Mouse (Mus musculus): ENCODE measurements around the gene Tmem262.

Gene Tmem262

DNA sequence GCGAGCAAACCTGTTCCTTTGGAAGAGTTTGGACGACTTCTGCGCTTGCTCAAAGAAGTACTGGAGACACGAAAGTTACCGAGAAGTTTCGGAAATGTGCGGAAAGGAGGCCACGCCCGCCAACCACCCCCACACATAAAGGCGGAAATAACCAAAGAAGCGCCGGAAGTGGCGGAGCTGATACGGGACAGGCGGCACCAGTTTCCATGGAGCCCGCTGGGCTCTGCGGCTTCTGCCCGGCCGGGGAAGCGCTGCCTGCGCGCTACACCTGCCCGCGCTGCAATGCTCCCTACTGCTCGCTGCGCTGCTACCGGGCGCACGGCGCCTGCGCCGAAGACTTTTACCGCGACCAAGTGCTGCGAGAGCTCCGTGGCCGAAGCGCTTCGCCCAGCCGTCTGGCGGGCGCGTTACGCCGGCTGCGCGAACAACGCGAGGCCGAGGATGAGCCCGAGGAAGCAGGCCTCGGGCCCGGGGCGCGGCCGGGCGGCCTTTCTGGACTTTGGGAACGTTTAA is 18.8 kb upstream of the Tmem262 start, which contains the start of gene Znhit2:
Gene Znhit2, plus strand, starts transcription at position 172 of the 513 bp plus-strand sequence.
- in situ Hi-C loops (cut with MboI, MseI), result no loop called here

DNA sequence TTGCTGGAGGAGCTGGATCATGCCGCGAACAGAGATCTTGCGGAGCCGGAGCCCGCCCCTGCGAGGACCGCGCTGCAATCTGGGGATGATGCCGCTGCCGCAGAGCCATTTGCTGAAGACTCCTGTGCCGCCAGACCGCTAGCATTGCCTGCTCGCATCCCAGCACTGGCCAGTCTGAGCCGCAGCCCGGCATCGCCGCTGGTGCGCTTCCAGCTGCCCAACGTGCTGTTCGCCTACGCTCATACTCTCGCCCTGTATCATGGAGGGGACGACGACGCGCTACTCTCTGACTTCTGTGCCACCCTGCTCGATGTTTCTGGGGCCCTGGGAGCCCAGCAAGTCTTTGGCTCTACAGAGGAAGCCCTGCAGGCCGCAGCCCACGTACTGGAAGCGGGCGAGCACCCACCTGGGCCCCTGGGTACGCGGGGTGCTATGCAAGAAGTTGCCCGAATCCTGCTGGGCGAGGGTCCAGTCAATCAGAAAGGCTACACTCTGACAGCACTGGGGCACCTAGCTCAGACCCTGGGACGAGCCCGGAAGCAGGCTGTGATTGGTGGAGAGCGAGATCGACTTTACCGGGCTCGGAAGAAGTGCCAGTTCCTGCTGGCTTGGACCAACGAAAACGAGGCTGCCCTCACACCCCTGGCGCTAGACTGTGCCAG is 18.1 kb upstream of the Tmem262 start:
- in situ Hi-C loops (cut with MboI, MseI), result no loop called here

DNA sequence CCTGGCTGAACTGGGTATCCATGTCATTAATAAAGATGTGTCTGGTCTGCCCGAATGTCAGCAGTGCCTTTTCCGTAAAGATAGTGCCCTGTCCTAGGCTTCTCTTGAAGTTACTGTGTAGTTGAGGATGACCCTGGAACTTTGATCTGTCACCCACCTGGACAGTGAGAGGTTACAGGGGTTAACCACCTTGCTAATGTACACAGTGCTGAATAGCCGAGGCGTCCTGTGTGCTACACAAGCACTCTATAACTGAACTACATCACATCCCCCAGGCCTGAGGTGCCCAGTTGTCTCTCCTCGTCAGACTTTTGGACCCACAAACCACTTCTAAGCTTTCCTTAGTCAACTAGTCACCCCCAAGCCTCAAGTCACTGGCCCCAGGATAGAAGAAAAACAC is 17.4 kb upstream of the Tmem262 start:
- in situ Hi-C loops (cut with MboI, MseI), result no loop called here

DNA sequence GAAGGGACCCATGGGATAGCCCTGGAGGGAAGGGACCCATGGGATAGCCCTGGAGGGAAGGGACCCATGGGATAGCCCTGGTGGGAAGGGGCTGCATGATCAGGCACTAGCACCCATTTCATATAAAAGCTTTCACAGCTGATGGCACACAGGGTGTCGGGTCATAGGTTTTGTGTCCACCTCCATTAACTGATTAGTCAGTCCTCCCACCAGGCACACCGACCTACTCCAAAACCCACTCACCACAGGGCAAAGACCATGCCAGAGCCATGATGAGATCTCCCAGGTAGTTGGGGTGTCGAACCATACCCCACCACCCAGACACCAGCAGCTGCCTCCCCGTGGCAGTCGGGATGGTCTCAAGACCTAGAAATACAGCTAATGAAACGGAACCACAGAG is 16.8 kb upstream of the Tmem262 start:
- in situ Hi-C loops (cut with MboI, MseI), result no loop called here

DNA sequence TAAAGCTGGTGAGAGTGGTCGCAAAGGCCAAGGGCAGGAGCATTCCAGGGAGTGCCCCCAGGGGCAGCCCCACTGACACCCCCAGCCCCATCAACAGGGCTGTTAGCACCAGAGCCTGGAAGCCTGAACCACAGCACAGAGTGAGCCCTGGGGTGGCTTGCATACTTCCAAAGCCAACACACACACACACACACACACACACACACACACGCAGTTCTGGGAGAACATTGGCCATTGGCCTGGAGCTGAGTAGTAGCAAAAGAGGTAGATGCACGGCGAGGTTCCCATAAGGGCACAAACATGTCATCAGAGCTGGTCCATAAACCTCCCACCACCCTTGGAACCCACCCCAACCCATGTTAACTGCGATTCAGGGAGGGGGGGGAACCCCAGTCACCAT is 13.3 kb upstream of the Tmem262 start:
- in situ Hi-C loops (cut with MboI, MseI), result loop anchor here (5.0 kb wide), 1 partner anchor 104 kb away; the partner anchor contains the start of gene Pola2

DNA sequence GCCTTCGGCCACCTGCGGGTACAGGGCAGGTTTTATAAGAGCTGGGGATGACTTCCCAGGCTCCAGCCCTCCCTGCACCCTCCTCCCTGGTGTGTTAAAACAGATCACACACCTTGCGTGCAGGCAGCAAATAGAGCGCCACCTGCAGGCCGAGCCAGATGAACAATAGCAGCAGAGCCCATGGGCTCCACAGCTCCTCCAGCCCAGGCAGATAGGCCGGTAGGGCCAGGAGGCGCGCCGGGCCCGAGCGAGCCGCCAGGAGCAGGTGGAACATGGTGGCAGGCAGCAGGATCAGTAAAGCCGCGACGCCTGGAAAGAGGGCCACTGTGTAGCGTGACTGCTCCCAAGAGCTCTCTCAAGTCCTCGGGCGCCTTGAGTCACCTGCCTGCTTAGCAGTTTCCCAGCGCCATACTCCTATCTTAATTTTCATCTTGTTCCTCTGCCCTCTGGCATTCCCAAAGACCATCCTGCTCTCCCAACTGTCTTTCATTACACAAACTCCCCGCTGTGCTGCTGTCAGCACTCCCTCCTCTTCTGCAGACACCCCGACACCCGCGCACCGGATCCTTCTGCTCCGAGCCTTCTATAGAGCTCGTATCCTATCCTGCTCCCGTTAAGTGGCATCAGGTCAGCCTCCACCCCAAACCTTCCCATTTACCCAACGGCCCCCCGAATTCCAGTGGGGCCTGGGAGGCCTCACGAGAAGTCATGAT is 12.7 kb upstream of the Tmem262 start:
- in situ Hi-C loops (cut with MboI, MseI), result loop anchor here (5.0 kb wide), 1 partner anchor 105 kb away; the partner anchor contains the start of gene Pola2

DNA sequence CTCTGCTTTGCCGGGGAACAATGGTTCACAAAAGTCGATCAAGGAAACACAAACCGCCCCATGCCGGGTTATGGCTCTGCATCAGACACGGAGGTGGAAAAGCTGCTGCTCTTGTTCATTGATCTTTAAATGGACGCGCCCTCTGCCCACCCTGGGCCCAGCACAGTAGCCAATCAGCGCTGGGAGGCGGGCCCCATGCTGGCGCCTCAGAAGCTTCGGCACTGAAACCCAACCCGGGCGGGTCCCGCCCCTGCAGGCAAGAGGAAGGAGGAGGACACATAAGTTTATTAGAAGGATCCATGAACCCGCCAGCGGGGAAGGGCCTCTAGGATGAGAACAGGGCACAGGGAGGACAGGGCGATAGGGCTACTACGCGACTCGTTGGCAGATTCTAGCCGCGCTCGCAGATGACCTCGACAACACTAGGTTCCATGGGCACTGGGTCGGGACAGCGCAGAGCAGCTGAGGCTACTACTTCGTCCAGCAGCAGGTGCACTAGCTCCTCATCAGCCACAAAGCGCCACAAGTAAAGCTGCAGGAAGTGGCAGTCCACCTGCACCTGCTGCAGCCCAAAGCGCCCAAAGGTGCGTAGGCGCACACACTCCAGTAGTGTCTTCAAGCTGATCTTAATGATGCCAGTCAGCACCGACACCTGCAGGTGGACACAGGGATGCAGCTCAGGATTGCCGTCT is 12.0 kb upstream of the Tmem262 start, which contains the start of gene Tm7sf2:
Gene Tm7sf2, minus strand, starts transcription at position 650 of the 692 bp plus-strand sequence.
- in situ Hi-C loops (cut with MboI, MseI), result loop anchor here (5.0 kb wide), 1 partner anchor 106 kb away; the partner anchor contains the start of gene Pola2

DNA sequence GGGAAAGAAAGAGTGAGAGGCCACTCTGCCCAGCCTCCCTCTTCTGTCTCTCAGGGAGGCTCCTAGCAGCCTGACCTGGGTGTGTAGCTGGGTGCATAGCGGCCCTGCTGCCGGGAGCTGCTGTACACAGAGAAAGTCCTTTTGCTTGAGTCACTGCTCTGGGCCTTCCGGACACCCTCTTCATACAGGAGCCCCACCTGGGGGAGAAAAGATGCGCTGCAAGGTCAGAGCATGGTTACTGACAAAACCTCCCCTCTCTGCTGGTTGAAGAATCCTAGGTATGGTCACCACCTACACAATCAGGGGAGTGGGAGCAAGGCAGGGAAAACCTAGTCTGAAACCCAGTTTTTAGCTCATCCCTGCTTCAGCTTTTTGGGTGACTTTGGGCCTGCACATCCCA is 10.9 kb upstream of the Tmem262 start:
- in situ Hi-C loops (cut with MboI, MseI), result loop anchor here (5.0 kb wide), 1 partner anchor 107 kb away; the partner anchor contains the start of gene Pola2

DNA sequence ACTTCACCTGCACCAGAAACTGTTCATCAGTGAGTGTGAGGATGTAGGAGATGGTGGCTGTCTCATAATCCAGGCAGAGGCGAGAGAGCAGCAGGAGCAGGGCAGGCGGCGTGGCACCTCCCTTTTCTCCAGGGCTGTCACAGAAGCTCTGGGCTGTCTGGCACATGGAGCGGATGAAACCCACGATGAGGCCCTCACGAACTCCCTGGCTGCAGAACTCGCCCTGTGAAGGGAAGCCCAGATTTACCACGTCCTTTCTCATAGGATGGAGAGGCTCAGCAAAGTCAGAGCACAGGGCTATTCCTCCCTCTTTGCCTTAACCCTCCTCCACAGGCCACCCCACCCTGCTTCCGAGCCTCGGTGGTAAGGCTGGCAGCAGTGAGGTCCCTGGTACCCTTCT is 10.0 kb upstream of the Tmem262 start:
- in situ Hi-C loops (cut with MboI, MseI), result loop anchor here (5.0 to 10.0 kb wide), 2 partner anchors 108 to 905 kb away; partner anchors contain the start of genes Plcb3, Pola2 and Ppp1r14b

DNA sequence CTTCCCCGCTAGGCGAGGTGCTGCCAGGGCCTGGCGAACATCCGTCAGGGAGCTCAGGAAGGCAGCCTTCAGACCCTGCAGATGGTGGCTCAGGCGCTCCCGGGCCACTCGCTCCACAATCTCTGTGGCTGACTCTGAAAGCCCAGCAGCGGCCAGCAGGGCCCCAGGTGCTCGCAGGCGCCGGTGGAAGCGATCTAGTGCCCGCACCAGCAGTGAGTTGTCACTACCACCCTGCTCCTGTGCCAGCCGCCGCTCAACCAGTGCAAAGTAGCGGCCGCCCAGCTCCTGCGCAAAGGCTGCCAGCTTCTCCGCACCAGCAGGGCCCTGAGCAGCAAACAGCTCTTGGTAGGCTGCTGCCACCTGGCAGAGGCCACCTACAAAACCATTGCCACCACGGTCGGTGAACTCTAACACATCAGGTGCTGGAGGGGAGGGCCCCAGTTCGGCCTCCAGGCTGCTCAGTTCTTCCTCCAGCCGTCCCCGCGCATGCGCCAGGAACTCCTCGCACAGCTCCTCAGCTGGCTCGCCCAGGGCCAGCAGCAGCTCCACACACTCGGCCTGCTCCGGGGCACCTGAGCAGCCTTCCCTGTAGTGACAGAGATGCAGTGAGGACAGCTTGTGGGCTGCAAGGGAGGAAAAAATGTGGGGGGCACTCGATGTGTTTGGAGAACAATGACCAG is 9.1 kb upstream of the Tmem262 start:
- in situ Hi-C loops (cut with MboI, MseI), result loop anchor here (10.0 kb wide), 1 partner anchor 904 kb away; the partner anchor contains the start of genes Plcb3 and Ppp1r14b

DNA sequence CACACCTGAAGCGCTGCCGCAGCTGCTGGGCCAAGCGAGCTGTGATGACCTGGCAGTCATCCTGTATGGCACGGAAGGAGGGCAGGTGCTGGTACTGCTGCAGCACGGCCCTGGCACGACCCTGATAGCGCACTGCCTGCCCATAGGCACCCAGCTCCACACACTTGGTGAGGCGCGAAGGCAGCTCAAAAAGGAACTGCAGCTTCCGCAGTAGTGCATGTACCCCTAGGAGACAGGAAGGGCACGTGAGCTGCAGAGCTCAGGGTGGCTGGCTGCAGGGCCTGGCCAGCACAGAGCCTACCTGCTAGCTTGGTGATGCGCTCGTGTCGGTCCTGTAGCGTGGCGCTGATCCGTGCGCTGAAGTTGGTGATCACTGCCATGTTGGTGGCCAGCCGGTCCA is 8.6 kb upstream of the Tmem262 start:
- in situ Hi-C loops (cut with MboI, MseI), result loop anchor here (10.0 kb wide), 1 partner anchor 904 kb away; the partner anchor contains the start of genes Plcb3 and Ppp1r14b

DNA sequence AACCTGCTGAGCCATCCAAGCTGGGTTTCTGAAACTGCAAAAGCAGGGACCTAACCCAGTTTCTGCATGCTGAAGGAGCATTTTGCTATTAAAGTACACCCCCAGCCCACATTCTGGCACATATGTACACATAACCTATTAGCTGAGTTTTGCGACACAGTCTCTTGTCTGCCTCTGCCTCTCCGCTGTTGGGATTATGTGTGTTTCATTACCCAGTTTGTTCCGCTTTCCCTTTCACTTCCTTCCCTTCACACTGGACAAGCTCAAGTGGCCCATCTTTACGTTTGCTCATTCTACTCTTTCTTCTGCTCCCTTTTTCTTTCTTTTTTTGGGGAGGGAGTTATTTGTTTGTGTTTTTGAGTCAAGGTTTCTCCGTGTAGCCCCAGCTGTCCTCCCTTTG is 5.9 kb upstream of the Tmem262 start:
- in situ Hi-C loops (cut with MboI, MseI), result loop anchor here (10.0 kb wide), 1 partner anchor 901 kb away; the partner anchor contains the start of genes Plcb3 and Ppp1r14b

DNA sequence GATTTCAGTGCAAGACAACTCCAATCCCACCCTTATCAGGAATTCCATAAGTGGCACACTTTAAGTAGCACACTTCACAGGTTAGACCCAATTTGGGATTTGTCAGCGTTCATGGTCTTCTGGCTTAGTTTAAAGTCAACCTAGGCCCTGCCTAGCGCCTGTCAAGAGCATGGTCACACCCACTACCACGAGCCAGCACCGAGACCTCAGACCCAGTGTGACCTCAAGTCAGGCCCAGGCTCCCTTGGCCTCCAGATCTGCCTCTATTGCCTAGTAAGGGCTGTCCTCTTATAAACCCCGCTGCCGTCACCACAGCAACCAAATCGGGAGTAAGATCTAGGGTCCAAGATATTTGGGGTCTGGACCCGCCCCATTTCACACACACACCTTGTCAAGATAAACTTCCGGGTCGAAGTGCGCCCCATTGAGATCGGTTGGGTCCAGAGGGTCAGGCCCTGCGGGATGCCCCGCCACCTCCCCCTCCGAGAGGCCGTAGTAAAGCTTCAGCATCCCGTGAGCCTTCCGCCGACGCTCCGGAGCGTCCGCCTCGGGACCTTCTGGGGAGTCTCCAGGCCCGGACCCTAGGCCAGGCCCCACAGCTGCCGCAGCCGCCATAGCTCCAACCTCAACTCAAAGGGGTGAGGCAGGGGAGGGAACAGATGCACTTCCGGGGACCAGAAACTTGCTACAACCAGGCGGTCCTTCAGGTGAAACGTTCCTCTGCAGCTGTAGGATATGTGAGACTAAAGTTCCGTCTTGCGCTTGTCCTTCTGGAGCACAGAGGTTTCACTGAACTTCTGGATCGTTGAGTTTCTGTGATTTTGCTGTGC is 3.1 kb upstream of the Tmem262 start, which contains the start of gene Vps51:
Gene Vps51, minus strand, starts transcription at position 668 of the 830 bp plus-strand sequence.
- in situ Hi-C loops (cut with MboI, MseI), result loop anchor here (10.0 kb wide), 1 partner anchor 898 kb away; the partner anchor contains the start of genes Plcb3 and Ppp1r14b

DNA sequence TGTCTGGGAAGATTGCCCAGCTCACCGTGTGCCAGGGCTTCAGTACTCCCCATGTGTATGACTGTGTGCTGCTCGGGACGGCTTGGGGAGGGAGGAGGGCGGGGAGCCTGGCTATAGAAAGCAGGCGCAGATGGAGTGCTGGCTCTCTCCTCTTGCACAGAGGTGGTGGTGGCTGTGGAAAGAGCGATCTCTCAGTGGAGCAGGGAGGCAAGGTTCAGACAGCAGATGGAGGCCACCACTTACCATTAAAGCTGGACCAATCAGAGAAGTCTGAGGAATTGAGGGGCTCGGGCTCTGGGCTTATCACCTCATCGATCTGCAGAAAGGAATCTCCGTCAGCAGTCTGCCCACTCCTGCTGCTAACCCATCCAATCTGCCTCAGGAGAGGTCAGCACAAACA is 2.3 kb downstream of the Tmem262 start, which contains the start of gene Gm28374:
Gene Gm28374, minus strand, starts transcription at position 101 of the 400 bp plus-strand sequence.
- in situ Hi-C loops (cut with MboI, MseI), result no loop called here

DNA sequence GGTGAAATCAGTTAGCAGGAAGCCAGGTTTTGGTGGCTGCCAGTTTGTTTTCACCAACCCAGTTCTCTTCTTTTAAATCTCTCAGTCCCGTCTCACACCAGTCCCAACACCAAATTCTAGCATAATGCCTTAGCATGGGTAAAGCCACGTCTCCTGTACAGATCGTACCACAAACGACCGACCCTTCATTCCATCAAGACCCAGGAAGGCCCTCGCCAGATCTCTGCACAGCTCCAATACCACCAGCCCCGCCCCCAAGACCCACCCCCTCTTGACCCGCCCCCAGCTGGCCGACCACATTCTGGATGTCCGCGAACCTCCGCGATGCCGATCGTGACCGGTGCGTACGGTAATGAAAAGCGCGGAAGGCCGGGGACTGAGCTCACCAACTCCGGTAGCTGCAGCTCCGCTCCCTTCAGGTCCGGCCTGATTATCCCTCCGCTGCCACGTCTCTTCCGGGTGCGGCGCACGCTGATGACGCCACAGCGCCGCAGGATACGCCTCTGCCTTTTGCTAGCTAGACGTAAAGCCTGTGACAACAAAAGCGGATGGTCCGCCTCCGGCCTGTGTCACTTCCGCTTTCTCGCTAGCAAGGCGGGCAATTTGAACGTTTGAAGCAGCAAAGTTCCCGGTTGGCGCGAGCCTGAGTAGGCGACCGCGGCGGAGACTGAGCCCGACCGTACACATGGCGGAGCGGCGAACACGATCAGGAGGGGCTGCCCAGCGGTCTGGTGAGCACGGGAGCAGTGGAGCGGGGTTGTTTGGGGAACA is 4.8 kb downstream of the Tmem262 start, which contains the start of the genes Zfpl1 and Cdca5:
Gene Zfpl1, minus strand, starts transcription at position 479 of the 771 bp plus-strand sequence.
Gene Cdca5, plus strand, starts transcription at position 506 of the 771 bp plus-strand sequence.
- in situ Hi-C loops (cut with MboI, MseI), result no loop called here

DNA sequence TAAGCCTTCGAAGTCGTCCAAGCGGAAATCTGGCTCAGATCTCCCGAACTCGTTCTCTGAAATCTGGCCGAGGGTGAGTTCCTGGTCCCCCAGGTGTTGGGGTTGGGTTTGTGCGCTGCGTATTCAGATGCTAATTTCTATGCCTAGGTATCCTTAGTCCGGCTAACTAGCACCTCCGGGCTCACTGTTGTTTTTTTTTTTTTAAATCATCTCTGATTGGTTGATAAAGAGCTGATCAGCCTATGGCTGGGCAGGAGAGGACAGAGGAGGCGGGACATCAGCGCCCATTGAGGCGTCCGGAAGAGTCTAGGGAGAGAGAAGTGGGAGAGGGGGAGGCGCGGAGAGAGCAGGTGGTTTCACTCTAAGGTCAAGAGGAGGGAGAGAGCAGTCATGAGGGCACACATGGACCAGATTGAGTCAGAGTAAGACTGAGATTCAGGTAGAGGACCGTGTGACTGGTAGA is 5.6 kb downstream of the Tmem262 start:
- in situ Hi-C loops (cut with MboI, MseI), result no loop called here

DNA sequence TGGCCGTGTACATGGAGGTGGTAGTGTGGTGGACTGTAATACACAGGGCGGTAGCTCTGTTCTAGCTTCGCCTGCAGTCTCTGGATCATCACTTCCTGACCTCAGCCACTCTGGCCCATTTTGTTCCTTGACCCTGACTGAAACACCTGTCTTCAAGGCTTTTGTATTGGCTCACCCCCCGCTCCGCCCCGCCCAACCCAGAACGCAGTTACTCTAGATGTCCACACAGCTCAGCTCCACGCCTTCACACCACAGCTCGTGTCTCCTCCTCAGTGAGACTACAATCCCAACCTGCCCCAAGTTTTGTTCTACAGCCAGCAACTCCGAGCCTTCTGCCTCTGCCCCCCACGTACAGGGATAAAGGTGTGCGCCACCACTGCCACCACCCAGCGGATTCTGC is 9.0 kb downstream of the Tmem262 start:
- in situ Hi-C loops (cut with MboI, MseI), result no loop called here

DNA sequence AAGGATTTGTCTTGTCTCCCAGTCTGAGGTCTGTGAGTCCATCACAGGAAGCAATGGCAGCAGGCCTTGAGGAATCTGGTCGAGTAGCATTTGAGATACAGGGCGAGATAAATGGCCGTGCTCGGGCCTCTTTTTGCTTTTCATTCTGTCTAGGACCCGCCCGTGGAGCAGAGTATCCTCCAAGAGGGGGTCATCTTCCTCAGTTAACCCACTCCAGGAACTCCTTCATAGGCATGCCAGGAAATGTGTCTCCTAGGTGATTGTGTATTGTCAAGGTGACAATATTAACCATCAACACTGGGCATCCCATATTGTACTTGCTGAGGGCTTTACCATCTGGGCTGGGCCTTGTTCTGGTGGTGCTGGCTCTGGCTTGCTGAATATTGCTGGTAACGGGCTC is 14.3 kb downstream of the Tmem262 start, which contains the start of gene AC131692.1:
Gene AC131692.1, plus strand, starts transcription at position 301 of the 400 bp plus-strand sequence.
- in situ Hi-C loops (cut with MboI, MseI), result no loop called here

DNA sequence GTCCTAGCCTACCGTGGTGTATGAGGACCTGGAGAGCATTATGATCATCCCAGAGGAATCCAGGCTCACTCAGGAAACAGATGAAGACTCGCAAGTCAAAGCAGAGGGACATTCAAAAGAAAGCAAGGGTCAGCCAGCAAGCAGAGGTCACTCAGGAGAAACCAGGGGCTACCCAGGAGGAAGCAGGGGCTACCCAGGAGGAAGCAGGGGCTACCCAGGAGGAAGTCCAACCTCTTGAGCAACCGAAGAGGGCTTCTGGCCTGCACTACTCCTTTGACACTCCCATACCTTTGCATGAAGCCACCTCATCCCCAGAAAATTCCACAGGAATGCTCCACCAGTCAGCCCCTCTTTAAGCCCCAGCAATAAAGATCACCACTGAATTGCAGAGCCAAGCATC is 18.0 kb downstream of the Tmem262 start:
- in situ Hi-C loops (cut with MboI, MseI), result no loop called here
